Mouse (Mus musculus) T-helper 2 cell (primary cell): ENCODE data around the gene Cmpk2.
"Not testable (repeated sequence)": the region's sequence is repeated elsewhere in the genome, so short reads cannot be mapped to it uniquely, and the experiment has no call there.

Source experiments
- in situ Hi-C: fragments of 300-600 bp; cut with MboI, MseI; formaldehyde crosslinking; loops from one replicate; pipeline ENCODE4 v1.15.1; 2025; ENCODE audit warnings: high pct_unique_total_duplicates

Gene Cmpk2

GRCm38 (mm10) chr12:26469098-26470041, at the start of gene Cmpk2:
Gene Cmpk2, plus strand, starts transcription at chr12:26469204.
- in situ Hi-C loops, result no loop called here

DNA sequence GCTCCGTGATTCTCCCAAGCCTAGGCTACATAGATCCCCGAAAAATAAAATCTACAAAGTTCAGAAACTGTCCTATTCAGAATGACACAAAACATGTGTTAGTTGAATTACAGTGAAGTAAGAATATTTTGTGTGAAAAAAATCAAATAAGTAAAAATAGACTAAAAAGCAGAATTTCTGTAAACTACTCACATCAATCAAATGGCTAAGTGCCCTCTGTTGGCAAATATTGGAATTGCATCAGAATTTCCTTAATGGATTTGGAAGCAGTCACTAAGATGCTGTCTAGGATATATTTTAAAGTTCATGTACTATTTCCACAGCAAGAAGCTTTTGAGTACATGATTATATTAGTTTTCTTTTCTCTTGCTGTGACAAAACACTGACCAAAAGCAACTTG, 44.2 kb upstream of the Cmpk2 start:
- in situ Hi-C loops, result no loop called here

DNA sequence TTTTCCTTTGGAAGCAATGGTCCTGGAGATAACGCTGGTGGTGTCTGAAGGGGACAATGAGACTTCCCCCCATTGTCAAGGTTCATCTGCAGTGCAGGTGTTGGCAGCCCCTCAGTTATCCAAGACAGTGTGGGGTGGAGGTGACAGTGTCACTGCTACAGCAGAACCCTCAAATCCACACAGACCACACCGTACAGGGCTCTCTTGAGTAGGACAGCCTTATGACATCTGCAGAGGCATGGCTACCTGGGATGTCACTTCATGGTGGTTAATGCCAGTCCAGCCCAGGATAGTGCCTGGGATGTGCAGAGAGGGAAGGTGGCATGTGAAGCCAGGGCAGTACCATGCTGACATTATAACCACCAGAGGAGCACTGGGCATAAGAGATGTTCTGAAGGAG, 40.2 kb upstream of the Cmpk2 start:
- in situ Hi-C loops, result not testable (repeated sequence)

- in situ Hi-C loops, result no loop called here
These were observed 32.7 kb upstream of the Cmpk2 start for GRCm38 (mm10) chr12:26436334-26436733.

- in situ Hi-C loops, result no loop called here
These were observed 31.1 kb upstream of the Cmpk2 start for GRCm38 (mm10) chr12:26437950-26438349.

DNA sequence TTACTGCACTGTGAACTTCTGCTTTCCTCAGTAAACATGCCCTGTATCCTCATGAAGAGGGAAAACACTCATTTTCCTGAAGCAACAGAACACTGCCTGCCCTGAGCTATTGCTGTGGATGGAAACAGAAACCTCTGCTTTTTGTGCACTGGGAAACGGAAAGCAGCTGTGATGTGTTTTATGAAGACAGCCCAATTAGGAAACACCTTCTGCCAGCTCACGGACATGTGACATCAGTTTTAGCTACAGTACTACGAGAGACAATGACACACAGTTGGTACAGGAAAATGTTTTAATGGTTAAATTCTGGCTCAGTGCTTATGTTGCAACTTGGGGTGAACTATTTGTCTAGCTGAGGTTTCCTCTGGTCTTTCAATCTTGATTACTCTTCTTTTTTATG, 29.6 kb upstream of the Cmpk2 start:
- in situ Hi-C loops, result no loop called here

- in situ Hi-C loops, result no loop called here
These were observed 24.9 kb upstream of the Cmpk2 start for GRCm38 (mm10) chr12:26444054-26444453.

- in situ Hi-C loops, result no loop called here
These were observed 24.5 kb upstream of the Cmpk2 start for GRCm38 (mm10) chr12:26444511-26444910.

- in situ Hi-C loops, result no loop called here
These were observed 22.5 kb upstream of the Cmpk2 start for GRCm38 (mm10) chr12:26446377-26447045.

DNA sequence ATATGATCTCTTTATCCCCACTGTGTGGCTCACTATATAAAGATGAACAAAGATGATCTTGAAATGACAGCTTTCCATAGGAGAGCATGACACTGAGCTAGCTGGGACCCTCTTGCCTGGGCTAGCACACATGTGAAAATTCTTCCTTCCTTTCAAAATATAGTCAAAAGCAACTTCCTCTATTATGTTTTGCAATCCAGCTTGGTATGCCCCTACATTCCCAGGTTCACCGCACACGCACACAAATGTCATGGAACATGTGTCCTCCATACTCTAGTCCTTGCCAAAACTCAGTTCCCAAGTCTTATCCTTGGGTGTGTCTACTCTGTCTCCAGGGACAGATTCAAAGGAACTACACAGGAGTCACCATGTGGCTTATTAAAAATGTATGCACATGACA, 19.5 kb upstream of the Cmpk2 start:
- in situ Hi-C loops, result no loop called here

DNA sequence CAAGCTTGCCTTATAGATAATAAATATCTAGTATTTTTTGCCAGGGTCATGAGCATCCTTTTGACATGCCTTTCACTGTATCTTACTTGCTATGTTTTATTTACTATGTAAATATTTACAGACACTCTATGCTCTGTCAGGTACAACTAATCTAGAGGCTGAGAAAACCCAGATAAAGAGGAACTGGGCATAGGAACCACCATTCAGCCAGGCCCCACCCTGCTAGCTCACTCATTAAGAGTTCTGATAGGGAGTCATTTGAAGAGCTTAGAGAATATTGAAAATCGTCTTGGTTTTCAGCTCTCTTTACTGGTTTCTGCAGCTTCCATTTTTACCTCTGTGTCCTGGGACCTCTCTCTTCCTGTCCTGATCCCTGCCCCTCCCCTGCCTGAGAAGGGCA, 17.9 kb upstream of the Cmpk2 start:
- in situ Hi-C loops, result no loop called here

DNA sequence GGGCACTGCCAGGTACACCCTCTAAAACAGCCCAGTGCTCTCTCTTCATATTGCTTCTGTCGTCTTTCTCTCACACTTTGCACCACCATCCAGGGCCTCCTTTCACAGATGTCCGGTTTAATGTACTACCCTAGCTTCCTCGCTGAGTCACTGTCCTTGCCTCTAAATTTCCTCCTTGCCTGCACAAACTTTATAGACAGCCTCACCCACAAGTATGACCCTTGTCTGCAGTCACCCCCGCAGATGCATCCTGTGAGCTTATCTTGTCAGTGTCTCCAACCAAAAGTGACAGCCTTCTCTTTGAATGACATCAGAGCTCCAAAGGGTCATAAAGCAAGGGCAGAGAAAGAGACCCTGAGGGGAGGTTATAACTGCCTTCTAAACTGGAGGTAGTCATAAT, 16.1 kb upstream of the Cmpk2 start:
- in situ Hi-C loops, result no loop called here

DNA sequence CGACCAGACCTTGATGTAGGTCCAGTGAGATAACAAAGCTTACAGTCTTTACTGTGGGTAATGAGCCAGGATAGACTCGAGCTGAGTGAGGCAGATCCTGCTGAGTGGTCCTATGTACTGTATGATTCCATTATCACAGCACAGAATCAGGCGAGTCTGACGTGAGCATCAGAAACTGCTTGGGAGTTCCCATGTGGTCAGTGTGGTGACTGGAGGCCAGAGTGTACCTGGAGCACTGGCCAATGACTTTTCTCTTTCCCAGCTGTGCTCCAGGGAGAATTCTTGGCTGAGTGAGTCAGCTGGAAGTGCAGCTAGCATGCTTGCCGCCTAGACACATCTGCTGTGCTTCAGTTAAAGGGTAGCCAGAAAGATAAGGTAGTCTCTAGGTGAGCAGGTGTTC, 14.3 kb upstream of the Cmpk2 start:
- in situ Hi-C loops, result no loop called here

DNA sequence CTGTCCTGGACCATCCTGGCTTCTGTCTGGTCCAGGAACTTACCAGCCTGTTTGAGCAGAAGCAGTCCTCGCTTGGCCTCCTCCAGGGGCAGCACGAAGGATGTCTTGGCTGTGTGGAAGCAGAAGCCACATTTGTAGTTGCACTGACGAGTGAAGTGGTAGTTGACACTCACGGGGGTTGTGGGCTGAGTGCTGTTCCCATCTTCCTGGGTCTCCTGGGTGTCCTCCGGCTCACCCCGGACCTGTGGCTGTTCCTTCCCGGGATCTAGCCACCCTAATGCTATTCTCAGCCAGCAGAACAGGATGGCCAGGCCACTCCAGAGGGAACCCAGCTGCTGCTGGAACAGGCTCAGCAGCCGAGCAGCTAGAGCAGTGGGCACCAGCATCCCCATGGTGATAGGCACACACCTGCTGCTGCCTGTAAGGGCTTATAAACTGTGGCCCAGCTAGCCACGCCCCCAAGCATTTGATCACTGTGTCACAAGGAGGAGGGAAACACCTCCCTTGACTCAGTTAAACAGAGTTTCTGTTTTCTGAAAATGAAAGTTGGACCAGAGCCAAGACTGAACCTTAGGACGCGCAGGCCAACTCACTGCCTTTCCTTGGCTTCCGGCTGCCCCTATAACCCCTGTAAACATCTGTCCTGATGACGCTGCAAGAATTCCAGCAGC, 12.8 kb upstream of the Cmpk2 start, which contains the start of gene Rsad2:
Gene Rsad2 (minus strand): TSS at position 425 of the 671 bp plus-strand sequence.
- in situ Hi-C loops, result no loop called here

DNA sequence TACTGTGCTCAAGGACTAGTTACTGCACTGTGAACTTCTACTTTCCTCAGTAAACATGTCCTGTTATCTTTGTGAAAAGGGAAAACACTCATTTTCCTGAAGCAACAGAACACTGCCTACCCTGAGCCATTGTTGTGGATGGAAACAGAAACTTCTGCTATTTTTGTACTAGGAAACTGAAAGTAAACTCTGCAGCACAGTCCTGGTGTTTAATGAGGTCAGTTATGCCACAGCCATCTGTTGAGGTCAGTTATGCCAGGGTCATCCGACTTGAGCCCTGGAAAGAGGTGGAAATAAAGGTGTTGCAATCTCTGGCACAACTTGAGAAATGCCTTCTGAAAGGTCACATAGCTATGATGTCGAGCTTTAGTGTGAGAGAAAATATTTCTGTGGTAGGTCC, 8.9 kb upstream of the Cmpk2 start:
- in situ Hi-C loops, result no loop called here

DNA sequence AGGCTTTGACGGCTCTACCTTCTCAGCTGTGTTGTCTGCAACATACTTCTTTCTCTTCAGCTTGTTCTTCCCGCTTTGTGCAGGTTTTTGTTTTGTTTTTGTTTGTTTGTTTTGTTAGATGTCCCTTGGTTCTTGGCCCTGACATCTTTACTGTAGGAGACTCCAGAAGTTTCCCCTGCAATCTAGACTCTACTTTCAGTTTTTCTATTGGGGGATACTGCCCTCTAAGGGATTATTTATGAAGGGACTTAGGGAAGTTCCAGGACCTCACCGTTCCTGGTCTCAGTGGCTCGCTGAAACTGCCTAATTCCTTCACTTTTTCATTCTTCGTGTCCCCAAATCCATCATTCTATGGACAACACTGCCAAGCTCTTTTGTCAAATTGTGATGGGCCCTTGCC, 3.4 kb upstream of the Cmpk2 start:
- in situ Hi-C loops, result no loop called here

DNA sequence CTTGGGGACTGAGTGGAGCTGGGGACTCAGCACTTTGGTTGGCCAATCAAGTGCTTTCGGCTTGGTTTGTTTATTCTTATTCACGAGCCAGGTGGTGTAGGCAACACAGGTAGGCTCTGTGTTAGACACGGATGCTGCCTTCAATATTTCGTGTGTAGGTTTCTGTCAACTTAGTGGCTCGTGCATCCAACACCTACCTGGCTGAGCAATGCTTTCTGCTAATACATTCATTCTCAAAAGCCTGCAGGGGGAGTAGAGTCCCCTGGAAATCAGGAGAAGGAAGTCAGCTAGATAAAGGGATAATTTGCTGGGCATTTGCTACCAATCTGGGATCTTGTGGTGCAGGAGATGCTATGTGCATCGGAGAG, 1.0 kb downstream of the Cmpk2 start:
- in situ Hi-C loops, result no loop called here

GRCm38 (mm10) chr12:26471376-26471775, 2.4 kb downstream of the Cmpk2 start:
- in situ Hi-C loops, result no loop called here

DNA sequence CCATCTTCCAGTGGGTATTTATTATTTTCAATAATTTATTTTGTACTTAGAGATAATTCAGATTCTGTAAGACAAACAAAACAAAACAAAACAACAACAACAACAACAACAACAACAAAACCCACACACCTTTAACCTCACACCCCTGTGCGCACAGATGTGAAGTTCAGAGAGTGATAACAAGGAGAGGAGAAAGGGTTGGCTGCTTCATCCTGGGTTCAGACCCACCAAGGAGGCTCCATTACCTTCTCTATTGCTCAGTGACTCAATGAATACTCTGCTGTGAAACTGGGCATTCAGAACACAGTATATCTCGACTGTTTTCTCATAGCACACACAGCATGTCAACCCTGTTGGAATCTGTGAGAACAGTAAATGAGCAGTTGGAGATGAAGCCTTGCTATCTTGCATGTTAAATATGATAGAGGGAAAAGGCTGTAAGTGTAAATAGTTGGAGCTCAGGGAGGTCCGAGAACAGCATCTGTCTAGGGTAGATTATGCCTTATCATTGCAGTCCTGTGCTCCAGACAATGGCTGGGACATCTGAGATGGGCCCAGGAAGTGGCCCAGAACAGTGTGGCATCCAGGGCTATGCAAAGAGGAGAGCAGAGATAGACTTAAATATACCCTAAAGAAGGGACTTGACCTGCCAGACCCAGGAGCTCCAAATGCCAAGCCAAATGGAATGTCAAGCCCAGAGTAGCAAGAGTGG, 3.9 kb downstream of the Cmpk2 start:
- in situ Hi-C loops, result no loop called here

DNA sequence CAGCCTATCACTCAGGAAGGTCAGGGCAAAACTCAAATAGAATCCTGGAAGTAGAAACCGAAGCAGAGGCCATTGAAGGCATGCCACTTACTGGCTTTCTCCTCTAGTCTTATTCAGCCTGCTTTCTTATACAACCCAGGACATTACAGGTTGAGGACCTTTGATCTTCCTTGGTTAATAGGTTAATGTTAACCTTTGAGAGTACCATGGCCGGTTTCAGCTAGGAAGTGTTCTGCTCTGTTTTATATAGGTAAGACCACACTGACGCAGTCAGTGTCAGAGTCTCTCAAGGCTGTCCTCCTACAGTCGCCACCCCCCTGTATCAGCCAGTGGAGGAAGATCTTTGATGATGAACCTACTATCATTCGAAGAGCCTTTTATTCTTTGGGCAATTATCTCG, 4.7 kb downstream of the Cmpk2 start:
- in situ Hi-C loops, result no loop called here

- in situ Hi-C loops, result no loop called here
These were observed 8.2 kb downstream of the Cmpk2 start for GRCm38 (mm10) chr12:26477198-26477597.
